Mouse (Mus musculus) olfactory bulb, adult 2 months (tissue): ENCODE data around the gene Pik3r6.

ENCODE experiments used
- CTCF ChIP-seq: fragments of 200-500 bp; IDR thresholded peaks from 2 replicates; pipeline ENCODE4 v1.5.1; 2012; ENCODE audit warnings: low read depth, mild to moderate bottlenecking, low read length, moderate library complexity; ENCODE audit not compliant: insufficient read depth
- POLR2A ChIP-seq: fragments of 200-500 bp; IDR thresholded peaks from 2 replicates; pipeline ENCODE4 v1.6.1; 2012; ENCODE audit warnings: mild to moderate bottlenecking, low read depth, low read length, moderate library complexity; ENCODE audit not compliant: insufficient read depth

DNA sequence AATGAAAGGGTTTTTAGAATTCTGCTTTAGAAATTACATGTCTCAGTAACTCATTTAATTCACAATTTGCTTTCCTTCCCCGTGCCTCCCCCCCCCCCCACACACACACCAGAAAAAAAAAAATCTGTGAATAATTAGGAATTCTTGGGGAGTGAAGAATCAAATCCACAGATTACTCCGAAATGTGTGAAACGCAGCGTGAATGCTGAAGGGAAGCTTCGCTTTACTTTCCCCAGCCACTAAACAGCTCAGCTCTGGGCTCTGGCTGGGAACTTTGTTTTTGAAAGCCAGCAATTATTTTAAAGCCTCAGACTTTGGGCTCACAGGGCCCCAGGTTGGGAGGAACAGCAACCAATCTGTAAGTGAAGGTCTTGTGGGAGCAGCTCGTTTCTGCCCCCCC lies 77.7 kb downstream of the Pik3r6 start:
- no peak for TF ChIP-seq POLR2A
- TF ChIP-seq CTCF: no peak
